In the genomic region with DNA sequence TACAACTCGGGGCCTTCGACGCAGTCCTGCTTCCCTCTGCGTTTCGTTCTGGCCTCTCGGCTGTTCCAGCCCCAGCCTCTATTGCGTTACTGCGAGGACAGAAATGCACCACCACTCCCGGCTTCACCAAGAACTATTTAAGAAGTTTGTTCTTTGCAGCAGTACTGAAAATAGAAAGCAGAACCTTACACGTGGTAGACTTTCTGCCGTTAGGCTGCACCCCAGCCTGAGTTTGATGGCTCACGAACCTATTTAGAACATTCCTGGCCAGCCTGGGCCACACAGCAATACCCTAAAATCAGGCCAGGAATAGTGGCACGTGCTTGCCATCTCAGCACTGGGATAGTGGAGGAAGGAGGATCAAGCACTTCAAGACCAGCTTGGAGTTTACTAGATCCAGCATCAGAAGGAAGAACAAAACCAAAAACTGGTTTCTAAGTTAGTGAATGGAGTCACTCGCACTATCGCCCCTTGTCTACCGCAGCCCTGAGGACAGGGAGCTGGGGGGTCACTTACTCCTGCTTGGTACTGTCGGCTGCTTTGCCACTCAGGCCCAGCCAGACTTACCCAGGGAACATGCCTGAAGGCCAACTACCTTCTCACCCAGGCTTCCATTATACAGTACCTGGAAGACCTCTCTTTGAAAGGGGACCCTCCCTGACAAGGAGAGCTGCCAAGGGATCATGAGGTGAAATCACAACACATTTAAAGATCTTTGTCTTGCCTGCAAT, we compare ENCODE assay signal across 7 mouse cellular contexts. TPM values are rescaled to one million over a fixed set of nuclear protein-coding genes. Genes with fewer than 3 reads are reported as not detected.
DNase-seq lines count a peak whose midpoint lies in the region; ATAC-seq and TF ChIP-seq lines count a peak whose summit lies in the region.

No protein-coding gene starts in this region.

- peaks cover 66% of the 10 kb centered on the region for H3K36me3 ChIP-seq in megakaryocyte, embryonic 14.5 days (replicated peaks; ENCODE audit: low read length)
- peaks cover 68% of the 10 kb centered on the region for H3K36me3 ChIP-seq in forebrain, embryonic 10.5 days (replicated peaks)
- H3K36me3 ChIP-seq in limb, embryonic 13.5 days: peaks cover 55% of the 10 kb centered on the region
- H3K36me3 ChIP-seq in stomach, postnatal 0 days (ENCODE audit: control insufficient read depth, insufficient read depth, low read length): peaks cover 13% of the 10 kb centered on the region

- 17% methylated on average over 17 of the region's 17 CpGs for WGBS in forebrain, embryonic 10.5 days
- 14% methylated on average over 17 of the region's 17 CpGs for WGBS in limb, embryonic 13.5 days
- WGBS in stomach, postnatal 0 days: 11% methylated on average over 17 of the region's 17 CpGs

- peak overlapping the region; percentile 72 for H3K9ac ChIP-seq in limb, embryonic 13.5 days
- H3K9ac ChIP-seq in stomach, postnatal 0 days (ENCODE audit: low read length): peak overlapping the region; percentile 67

- TF ChIP-seq CTCF in stomach, postnatal 0 days (IDR thresholded peaks at IDR 0.05; ENCODE audit: low read depth): no peak

- H3K4me3 ChIP-seq in megakaryocyte, embryonic 14.5 days (replicated peaks): peak overlapping the region; percentile 91
- peak overlapping the region; percentile 78 for H3K4me3 ChIP-seq in forebrain, embryonic 10.5 days
- H3K4me3 ChIP-seq in limb, embryonic 13.5 days: peak overlapping the region; percentile 73
- H3K4me3 ChIP-seq in stomach, postnatal 0 days (ENCODE audit: low read depth, low read length): peak overlapping the region; percentile 50

- no peak for ATAC-seq in megakaryocyte, adult 5-6 weeks (ENCODE audit: poor library complexity, severe bottlenecking)
- no peak for ATAC-seq in limb, embryonic 13.5 days (ENCODE audit: low FRiP score, low read depth)
- ATAC-seq in stomach, postnatal 0 days (ENCODE audit: low FRiP score, low TSS enrichment): no peak

- no peaks in the 10 kb centered on the region for H3K27me3 ChIP-seq in megakaryocyte, embryonic 14.5 days (replicated peaks)
- no peaks in the 10 kb centered on the region for H3K27me3 ChIP-seq in forebrain, embryonic 10.5 days (ENCODE audit: poor library complexity, severe bottlenecking)
- H3K27me3 ChIP-seq in limb, embryonic 13.5 days: no peaks in the 10 kb centered on the region
- no peaks in the 10 kb centered on the region for H3K27me3 ChIP-seq in stomach, postnatal 0 days (ENCODE audit: control insufficient read depth, insufficient read depth, low read length)

- H3K9me3 ChIP-seq in megakaryocyte, embryonic 14.5 days: 0 out of 2 replicates have a peak, but pooled peaks cover 5% of the 10 kb centered on the region
- H3K9me3 ChIP-seq in forebrain, embryonic 10.5 days: peaks cover 4% of the 10 kb centered on the region; the same call in 1 of the 2 replicates
- no peaks in the 10 kb centered on the region for H3K9me3 ChIP-seq in limb, embryonic 13.5 days
- H3K9me3 ChIP-seq in stomach, postnatal 0 days (ENCODE audit: control insufficient read depth, low read length): no peaks in the 10 kb centered on the region

- peak overlapping the region; percentile 99 for H3K27ac ChIP-seq in forebrain, embryonic 10.5 days
- peak overlapping the region; percentile 93 for H3K27ac ChIP-seq in limb, embryonic 13.5 days
- H3K27ac ChIP-seq in stomach, postnatal 0 days (replicated peaks): peak overlapping the region; percentile 90

- DNase-seq in forebrain, embryonic 10.5 days (ENCODE audit: extremely low spot score, low spot score): no peak
- DNase-seq in stomach, postnatal 0 days (ENCODE audit: low spot score): no peak
- no peak for DNase-seq in adrenal gland, postnatal 36 days
- no peak for DNase-seq in left cerebral cortex, adult 9 months (ENCODE audit: low spot score in 2 of 2)

- TF ChIP-seq EP300 in stomach, postnatal 0 days (optimal IDR thresholded peaks at IDR 0.05): no peak

- peaks cover 79% of the 10 kb centered on the region for H3K4me1 ChIP-seq in megakaryocyte, embryonic 14.5 days
- H3K4me1 ChIP-seq in forebrain, embryonic 10.5 days: peaks cover 45% of the 10 kb centered on the region
- H3K4me1 ChIP-seq in limb, embryonic 13.5 days: peaks cover 37% of the 10 kb centered on the region
- H3K4me1 ChIP-seq in stomach, postnatal 0 days (replicated peaks; ENCODE audit: control insufficient read depth, insufficient read depth): peaks cover 3% of the 10 kb centered on the region

- peak overlapping the region; percentile 69 for H3K4me2 ChIP-seq in limb, embryonic 13.5 days (replicated peaks)
- peak overlapping the region; percentile 77 for H3K4me2 ChIP-seq in stomach, postnatal 0 days (replicated peaks; ENCODE audit: low read depth)

RNA-seq across cellular contexts. Expression of a gene that starts 0.8 kb away (rescaled TPM):
- polyA plus RNA-seq in megakaryocyte, embryonic 14.5 days (2012; ENCODE audit: insufficient read depth, low replicate concordance): 199 and 247 TPM in 2 replicates
- total RNA-seq in megakaryocyte, adult 5-6 weeks (2015): 38.8 and 40.6 TPM in 2 replicates
- total RNA-seq in megakaryocyte, adult 5-6 weeks (2017): 39.8 and 40.0 TPM in 2 replicates
- polyA plus RNA-seq in forebrain, embryonic 10.5 days (2016; fragmentation: Nextera tagmentation; extraction: Ambion mirVana): 343 and 346 TPM in 2 replicates
- 276 and 288 TPM in 2 replicates for polyA plus RNA-seq in limb, embryonic 13.5 days (2015; fragmentation: Nextera tagmentation; extraction: Ambion mirVana)
- polyA plus RNA-seq in stomach, postnatal 0 days (2015; fragmentation: Nextera tagmentation; extraction: Ambion mirVana): 81.1 and 82.9 TPM in 2 replicates
- 100 to 1,000 TPM; 140 to 148 TPM for total RNA-seq in adrenal gland, postnatal 36 days (2021)

RNA-seq across cellular contexts. Expression of a gene that starts 6.5 kb away (rescaled TPM):
- 441 and 1,591 TPM in 2 replicates for polyA plus RNA-seq in megakaryocyte, embryonic 14.5 days (2012; ENCODE audit: insufficient read depth, low replicate concordance)
- 107 and 108 TPM in 2 replicates for total RNA-seq in megakaryocyte, adult 5-6 weeks (2015)
- 122 and 129 TPM in 2 replicates for total RNA-seq in megakaryocyte, adult 5-6 weeks (2017)
- 625 and 631 TPM in 2 replicates for polyA plus RNA-seq in forebrain, embryonic 10.5 days (2016; fragmentation: Nextera tagmentation; extraction: Ambion mirVana)
- polyA plus RNA-seq in limb, embryonic 13.5 days (2015; fragmentation: Nextera tagmentation; extraction: Ambion mirVana): 443 and 459 TPM in 2 replicates
- 859 and 899 TPM in 2 replicates for polyA plus RNA-seq in stomach, postnatal 0 days (2015; fragmentation: Nextera tagmentation; extraction: Ambion mirVana)
- 100 to 1,000 TPM; 876 to 886 TPM for total RNA-seq in adrenal gland, postnatal 36 days (2021)

RNA-seq across cellular contexts. Expression of a gene that starts 12.7 kb away (rescaled TPM):
- polyA plus RNA-seq in megakaryocyte, embryonic 14.5 days (2012; ENCODE audit: insufficient read depth, low replicate concordance): 17.2 and 29.0 TPM in 2 replicates
- 2.4 and 2.6 TPM in 2 replicates for total RNA-seq in megakaryocyte, adult 5-6 weeks (2015)
- total RNA-seq in megakaryocyte, adult 5-6 weeks (2017): 2.6 and 5.0 TPM in 2 replicates
- 6.8 and 7.0 TPM in 2 replicates for polyA plus RNA-seq in forebrain, embryonic 10.5 days (2016; fragmentation: Nextera tagmentation; extraction: Ambion mirVana)
- 9.2 and 9.5 TPM in 2 replicates for polyA plus RNA-seq in limb, embryonic 13.5 days (2015; fragmentation: Nextera tagmentation; extraction: Ambion mirVana)
- 4.1 and 4.5 TPM in 2 replicates for polyA plus RNA-seq in stomach, postnatal 0 days (2015; fragmentation: Nextera tagmentation; extraction: Ambion mirVana)
- total RNA-seq in adrenal gland, postnatal 36 days (2021): 10 to 100 TPM; 22.4 to 29.9 TPM

RNA-seq across cellular contexts. Expression of a gene that starts 33.3 kb away (rescaled TPM):
- polyA plus RNA-seq in megakaryocyte, embryonic 14.5 days (2012; ENCODE audit: insufficient read depth, low replicate concordance): 168 and 304 TPM in 2 replicates
- 17.2 and 20.3 TPM in 2 replicates for total RNA-seq in megakaryocyte, adult 5-6 weeks (2015)
- 22.4 and 24.2 TPM in 2 replicates for total RNA-seq in megakaryocyte, adult 5-6 weeks (2017)
- polyA plus RNA-seq in forebrain, embryonic 10.5 days (2016; fragmentation: Nextera tagmentation; extraction: Ambion mirVana): 191 and 199 TPM in 2 replicates
- polyA plus RNA-seq in limb, embryonic 13.5 days (2015; fragmentation: Nextera tagmentation; extraction: Ambion mirVana): 153 and 157 TPM in 2 replicates
- polyA plus RNA-seq in stomach, postnatal 0 days (2015; fragmentation: Nextera tagmentation; extraction: Ambion mirVana): 30.9 and 37.0 TPM in 2 replicates
- 10 to 100 TPM; 48.2 to 64.3 TPM for total RNA-seq in adrenal gland, postnatal 36 days (2021)

RNA-seq across cellular contexts. Expression of a gene that starts 43.9 kb away (rescaled TPM):
- not detected in 2 replicates for polyA plus RNA-seq in megakaryocyte, embryonic 14.5 days (2012; ENCODE audit: insufficient read depth, low replicate concordance)
- total RNA-seq in megakaryocyte, adult 5-6 weeks (2015): not detected in 2 replicates
- not detected in 2 replicates for total RNA-seq in megakaryocyte, adult 5-6 weeks (2017)
- 0.43 and 0.71 TPM in 2 replicates for polyA plus RNA-seq in forebrain, embryonic 10.5 days (2016; fragmentation: Nextera tagmentation; extraction: Ambion mirVana)
- 1.2 and 2.2 TPM in 2 replicates for polyA plus RNA-seq in limb, embryonic 13.5 days (2015; fragmentation: Nextera tagmentation; extraction: Ambion mirVana)
- 0.07 TPM in 2 replicates for polyA plus RNA-seq in stomach, postnatal 0 days (2015; fragmentation: Nextera tagmentation; extraction: Ambion mirVana)
- under 1 TPM in 1 of 2 experiments, not detected in 1; 0.26 TPM for total RNA-seq in adrenal gland, postnatal 36 days (2021)
